Mouse (Mus musculus): Measurements from ENCODE around the gene Zbtb20.

Gene Zbtb20

GRCm38 (mm10) chr16:43603591-43604141, 728.0 kb downstream of the Zbtb20 start:
- no peak for DNase-seq (ENCODE audit: low spot score in 2 of 2)

- DNase-seq (ENCODE audit: low spot score in 2 of 2) = no peak
These were observed 728.8 kb downstream of the Zbtb20 start for GRCm38 (mm10) chr16:43604399-43605013.

GRCm38 (mm10) chr16:43607086-43607485, 731.4 kb downstream of the Zbtb20 start:
- no peak for DNase-seq (ENCODE audit: low spot score in 2 of 2)

GRCm38 (mm10) chr16:43608066-43608465, 732.4 kb downstream of the Zbtb20 start:
- no peak for DNase-seq (ENCODE audit: low spot score in 2 of 2)

GRCm38 (mm10) chr16:43610375-43610774, 734.7 kb downstream of the Zbtb20 start:
- DNase-seq (ENCODE audit: low spot score in 2 of 2) = no peak

- DNase-seq (ENCODE audit: low spot score in 2 of 2) = no peak
These were observed 740.7 kb downstream of the Zbtb20 start for GRCm38 (mm10) chr16:43616348-43616747.

GRCm38 (mm10) chr16:43617346-43617745, 741.7 kb downstream of the Zbtb20 start:
- no peak for DNase-seq (ENCODE audit: low spot score in 2 of 2)

- no peak for DNase-seq (ENCODE audit: low spot score in 2 of 2)
These were observed 742.6 kb downstream of the Zbtb20 start for GRCm38 (mm10) chr16:43618286-43618685.

- DNase-seq (ENCODE audit: low spot score in 2 of 2) = no peak
These were observed 743.6 kb downstream of the Zbtb20 start for GRCm38 (mm10) chr16:43619277-43619676.

- DNase-seq (ENCODE audit: low spot score in 2 of 2) = no peak
These were observed 744.7 kb downstream of the Zbtb20 start for GRCm38 (mm10) chr16:43620359-43620758.

GRCm38 (mm10) chr16:43623315-43624000, 747.8 kb downstream of the Zbtb20 start:
- DNase-seq (ENCODE audit: low spot score in 2 of 2) = no peak

- no peak for DNase-seq (ENCODE audit: low spot score in 2 of 2)
These were observed 749.2 kb downstream of the Zbtb20 start for GRCm38 (mm10) chr16:43624876-43625275.

GRCm38 (mm10) chr16:43625289-43625688, 749.6 kb downstream of the Zbtb20 start:
- DNase-seq (ENCODE audit: low spot score in 2 of 2) = no peak

GRCm38 (mm10) chr16:43625956-43626355, 750.3 kb downstream of the Zbtb20 start:
- DNase-seq (ENCODE audit: low spot score in 2 of 2) = no peak

- DNase-seq (ENCODE audit: low spot score in 2 of 2) = no peak
These were observed 753.0 kb downstream of the Zbtb20 start for GRCm38 (mm10) chr16:43628662-43629061.

- no peak for DNase-seq (ENCODE audit: low spot score in 2 of 2)
These were observed 756.1 kb downstream of the Zbtb20 start for GRCm38 (mm10) chr16:43631758-43632157.

- DNase-seq (ENCODE audit: low spot score in 2 of 2) = no peak
These were observed 758.4 kb downstream of the Zbtb20 start for GRCm38 (mm10) chr16:43634037-43634436.

GRCm38 (mm10) chr16:43637241-43637640, 761.6 kb downstream of the Zbtb20 start:
- DNase-seq (ENCODE audit: low spot score in 2 of 2) = no peak

GRCm38 (mm10) chr16:43638406-43639049, 762.8 kb downstream of the Zbtb20 start:
- DNase-seq (ENCODE audit: low spot score in 2 of 2) = no peak

- DNase-seq (ENCODE audit: low spot score in 2 of 2) = no peak
These were observed 765.5 kb downstream of the Zbtb20 start for GRCm38 (mm10) chr16:43641230-43641629.

- DNase-seq (ENCODE audit: low spot score in 2 of 2) = no peak
These were observed 770.2 kb downstream of the Zbtb20 start for GRCm38 (mm10) chr16:43645879-43646278.

GRCm38 (mm10) chr16:43646943-43647342, 771.3 kb downstream of the Zbtb20 start:
- DNase-seq (ENCODE audit: low spot score in 2 of 2) = no peak

- no peak for DNase-seq (ENCODE audit: low spot score in 2 of 2)
These were observed 772.0 kb downstream of the Zbtb20 start for GRCm38 (mm10) chr16:43647641-43648040.

Measured in frontal cortex, postnatal 14 days (tissue).